Comparison of ENCODE assay signal across 11 mouse cellular contexts in the genomic region with DNA sequence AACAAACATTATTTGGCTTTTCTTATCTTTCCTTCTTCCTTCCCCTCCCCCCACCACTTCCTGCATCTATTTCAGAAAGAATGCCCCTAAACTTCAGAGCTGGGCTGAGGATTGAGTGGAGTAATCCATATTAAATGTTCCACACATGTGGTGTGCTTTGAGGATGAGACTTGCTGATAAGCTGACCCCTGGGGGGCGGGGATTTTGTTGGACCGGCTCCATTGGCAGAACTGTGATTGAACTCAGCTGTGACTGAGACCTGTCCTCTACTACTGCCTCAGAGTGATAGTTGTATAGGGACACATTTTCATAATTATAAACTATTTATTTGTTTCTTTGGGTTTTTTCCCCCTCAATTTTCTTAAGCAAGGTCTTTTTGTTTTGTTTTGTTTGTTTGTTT. TPM values are rescaled to one million over a fixed set of nuclear protein-coding genes. Genes with fewer than 3 reads are reported as not detected.
DNase-seq lines count a peak whose midpoint lies in the region; ATAC-seq and TF ChIP-seq lines count a peak whose summit lies in the region.
"Had no signal": no experiment of that assay in that cellular context is flagged by ENCODE, and none has a peak within 500 bp of the region (broad histone marks: within the 10 kb centered on the region; RNA-seq: fewer than 3 reads in every experiment).

No protein-coding gene starts in this region.

- ATAC-seq in liver, postnatal 0 days, result no peak
- ATAC-seq in liver, embryonic 12.5 days, result no peak
- no peak for ATAC-seq in heart, embryonic 15.5 days (replicated peaks; ENCODE audit: insufficient number of reproducible peaks, insufficient read depth, low FRiP score, low read depth)
- ATAC-seq in midbrain, embryonic 13.5 days, result no peak
- ATAC-seq: Patski had no signal

- no peaks in the 10 kb centered on the region for H3K9me3 ChIP-seq in liver, postnatal 0 days (ENCODE audit: low read length)
- H3K9me3 ChIP-seq in liver, embryonic 12.5 days (replicated peaks), result no peaks in the 10 kb centered on the region
- no peaks in the 10 kb centered on the region for H3K9me3 ChIP-seq in heart, embryonic 15.5 days (replicated peaks)
- H3K9me3 ChIP-seq in midbrain, embryonic 13.5 days, result no peaks in the 10 kb centered on the region

- intact Hi-C loops in gastrocnemius, adult 2 months (cut with DNase I), result loop anchor here (5.0 kb wide), 1 partner anchor 199 kb away; no protein-coding TSS in a partner anchor

- H3K4me3 ChIP-seq in gastrocnemius, adult 2 months, result no peak overlapping the region
- H3K4me3 ChIP-seq in liver, postnatal 0 days (ENCODE audit: low read depth, low read length), result no peak overlapping the region
- H3K4me3 ChIP-seq in liver, embryonic 12.5 days, result no peak overlapping the region
- no peak overlapping the region for H3K4me3 ChIP-seq in heart, embryonic 15.5 days
- no peak overlapping the region for H3K4me3 ChIP-seq in midbrain, embryonic 13.5 days (replicated peaks)

- H3K4me2 ChIP-seq in liver, postnatal 0 days (ENCODE audit: low read depth, low read length), result peak overlapping the region; percentile 13; the same call in 1 of the 2 replicates
- no peak overlapping the region for H3K4me2 ChIP-seq in liver, embryonic 12.5 days
- H3K4me2 ChIP-seq in heart, embryonic 15.5 days, result peak overlapping the region; percentile 32; the same call in 1 of the 2 replicates
- no peak overlapping the region for H3K4me2 ChIP-seq in midbrain, embryonic 13.5 days (replicated peaks)

- 37% methylated on average over 2 of the region's 2 CpGs for WGBS in liver, postnatal 0 days (ENCODE audit: insufficient replicate concordance)
- 23% methylated on average over 2 of the region's 2 CpGs for WGBS in liver, embryonic 12.5 days (ENCODE audit: insufficient replicate concordance)
- 17% methylated on average over 2 of the region's 2 CpGs for WGBS in heart, embryonic 15.5 days
- 40% methylated on average over 2 of the region's 2 CpGs for WGBS in midbrain, embryonic 13.5 days

- no peaks in the 10 kb centered on the region; the same call in 1 of the 2 replicates for H3K27me3 ChIP-seq in liver, postnatal 0 days (ENCODE audit: insufficient read depth, low read length)
- H3K27me3 ChIP-seq in liver, embryonic 12.5 days (replicated peaks), result peaks cover 32% of the 10 kb centered on the region
- H3K27me3 ChIP-seq in heart, embryonic 15.5 days, result no peaks in the 10 kb centered on the region
- no peaks in the 10 kb centered on the region for H3K27me3 ChIP-seq in midbrain, embryonic 13.5 days

- no peak for TF ChIP-seq EP300 in liver, postnatal 0 days (IDR thresholded peaks at IDR 0.05; ENCODE audit: low read depth)

- 0 out of 2 replicates have a peak overlapping the region, but pooled peaks have one; percentile 28 for H3K27ac ChIP-seq in gastrocnemius, adult 2 months
- H3K27ac ChIP-seq in liver, postnatal 0 days (ENCODE audit: low read depth), result no peak overlapping the region
- no peak overlapping the region for H3K27ac ChIP-seq in liver, embryonic 12.5 days
- H3K27ac ChIP-seq in heart, embryonic 15.5 days, result no peak overlapping the region
- H3K27ac ChIP-seq in midbrain, embryonic 13.5 days, result no peak overlapping the region

- DNase-seq in gastrocnemius, adult 2 months, result peak; percentile 25
- no peak for DNase-seq in gastrocnemius, adult 18-20 months (ENCODE audit: low spot score)
- DNase-seq in liver, postnatal 0 days, result no peak
- DNase-seq in kidney, postnatal 25 days, result peak; percentile 53 to 59
- no peak for DNase-seq in right cerebral cortex, postnatal 4 days
- DNase-seq: adrenal gland, postnatal 25 days; thymus, postnatal 4 days had no signal

- H3K9ac ChIP-seq in liver, postnatal 0 days (replicated peaks), result no peak overlapping the region
- no peak overlapping the region for H3K9ac ChIP-seq in liver, embryonic 12.5 days
- H3K9ac ChIP-seq in heart, embryonic 15.5 days, result no peak overlapping the region
- no peak overlapping the region for H3K9ac ChIP-seq in midbrain, embryonic 13.5 days (replicated peaks)

- no peaks in the 10 kb centered on the region for H3K4me1 ChIP-seq in liver, postnatal 0 days (ENCODE audit: insufficient read depth)
- H3K4me1 ChIP-seq in liver, embryonic 12.5 days, result no peaks in the 10 kb centered on the region
- H3K4me1 ChIP-seq in heart, embryonic 15.5 days (replicated peaks), result peaks cover 14% of the 10 kb centered on the region
- H3K4me1 ChIP-seq in midbrain, embryonic 13.5 days (replicated peaks), result 0 out of 2 replicates have a peak, but pooled peaks cover 15% of the 10 kb centered on the region

- H3K36me3 ChIP-seq in liver, postnatal 0 days (replicated peaks; ENCODE audit: insufficient read depth, low read length), result no peaks in the 10 kb centered on the region
- H3K36me3 ChIP-seq in liver, embryonic 12.5 days, result no peaks in the 10 kb centered on the region
- no peaks in the 10 kb centered on the region for H3K36me3 ChIP-seq in heart, embryonic 15.5 days
- no peaks in the 10 kb centered on the region for H3K36me3 ChIP-seq in midbrain, embryonic 13.5 days

- TF ChIP-seq CTCF in gastrocnemius, adult 2 months (IDR thresholded peaks at IDR 0.05), result no peak
- no peak for TF ChIP-seq CTCF in liver, postnatal 0 days (IDR thresholded peaks at IDR 0.05; ENCODE audit: low read depth)

RNA-seq across cellular contexts. Expression of gene Plekhg1, which starts 2.9 kb away (rescaled TPM):
- 1 to 10 TPM; 2.7 to 4.9 TPM for total RNA-seq in gastrocnemius, adult 2 months (2021)
- total RNA-seq in gastrocnemius, adult 18-20 months (2021), result 1 to 10 TPM; 2.7 to 3.7 TPM
- polyA plus RNA-seq in liver, postnatal 0 days (2015; fragmentation: Nextera tagmentation; extraction: Ambion mirVana), result 1.4 and 1.7 TPM in 2 replicates
- polyA plus RNA-seq in liver, embryonic 12.5 days (2016; fragmentation: Nextera tagmentation; extraction: Ambion mirVana), result 2.1 and 3.2 TPM in 2 replicates
- 7.6 and 8.0 TPM in 2 replicates for polyA plus RNA-seq in heart, embryonic 15.5 days (2015; fragmentation: Nextera tagmentation; extraction: Ambion mirVana)
- 9.1 and 11.8 TPM in 2 replicates for polyA plus RNA-seq in midbrain, embryonic 13.5 days (2015; fragmentation: Nextera tagmentation; extraction: Ambion mirVana)

Comparison
In these comparisons a context has a peak if more than half of its experiments do, and no peak if none do; other contexts are left out.
1. DNase-seq: peak in gastrocnemius, adult 2 months (single experiment) and kidney, postnatal 25 days (2 of 2); none in gastrocnemius, adult 18-20 months (single experiment), liver, postnatal 0 days (single experiment) and right cerebral cortex, postnatal 4 days (single experiment).
2. H3K4me2 ChIP-seq: peak in liver, postnatal 0 days (single experiment) and heart, embryonic 15.5 days (single experiment); none in liver, embryonic 12.5 days (single experiment) and midbrain, embryonic 13.5 days (single experiment).